Mouse (Mus musculus) adrenal gland, postnatal 25 days (tissue): Measurements from ENCODE around the gene Spa17. TPM values are rescaled to one million over a fixed set of nuclear protein-coding genes. Genes with fewer than 3 reads are reported as not detected.

Experiments used
- DNase-seq: peaks from one replicate; pipeline ENCODE4 v3.0.0; 2021; ENCODE audit warnings: mixed read lengths
- total RNA-seq: library from RNA; stranded (reverse); gene quantifications from 2 replicates; pipeline ENCODE4 v1.2.3, GENCODE M21; 2021

Gene Spa17
- total RNA-seq, 1 experiment from 2014 or later: 4.2 TPM

- no peak for DNase-seq
These were observed 3.2 kb upstream of the Spa17 start for GRCm38 (mm10) chr9:37616770-37617169.

- DNase-seq: no peak
These were observed 1.7 kb upstream of the Spa17 start for GRCm38 (mm10) chr9:37615220-37615619.

- DNase-seq: no peak
These were observed 794 bp upstream of the Spa17 start for GRCm38 (mm10) chr9:37614316-37614715.

- DNase-seq: no peak
These were observed 374 bp upstream of the Spa17 start for GRCm38 (mm10) chr9:37613911-37614280.

GRCm38 (mm10) chr9:37609558-37609957 lies 4.0 kb downstream of the Spa17 start:
- no peak for DNase-seq

- DNase-seq: no peak
These were observed 8.4 kb downstream of the Spa17 start for GRCm38 (mm10) chr9:37605089-37605488.

- DNase-seq: no peak
These were observed 12.8 kb downstream of the Spa17 start for GRCm38 (mm10) chr9:37600538-37601205.

- DNase-seq: no peak
These were observed 14.9 kb downstream of the Spa17 start for GRCm38 (mm10) chr9:37598637-37599036.

- DNase-seq: no peak
These were observed 18.0 kb downstream of the Spa17 start for GRCm38 (mm10) chr9:37595570-37595969.

- no peak for DNase-seq
These were observed 19.8 kb downstream of the Spa17 start for GRCm38 (mm10) chr9:37593690-37594089.

GRCm38 (mm10) chr9:37592633-37593032 lies 20.9 kb downstream of the Spa17 start:
- no peak for DNase-seq

GRCm38 (mm10) chr9:37592025-37592424 lies 21.5 kb downstream of the Spa17 start:
- no peak for DNase-seq

GRCm38 (mm10) chr9:37590381-37590780 lies 23.1 kb downstream of the Spa17 start:
- no peak for DNase-seq

- no peak for DNase-seq
These were observed 26.8 kb downstream of the Spa17 start for GRCm38 (mm10) chr9:37586718-37587117.

- no peak for DNase-seq
These were observed 29.9 kb downstream of the Spa17 start for GRCm38 (mm10) chr9:37583594-37583993.

GRCm38 (mm10) chr9:37576436-37576930 lies 37.0 kb downstream of the Spa17 start:
- peak; percentile 24 for DNase-seq

GRCm38 (mm10) chr9:37572204-37572876 lies 41.2 kb downstream of the Spa17 start:
- DNase-seq: no peak

GRCm38 (mm10) chr9:37569231-37569835 lies 44.2 kb downstream of the Spa17 start:
- no peak for DNase-seq

- no peak for DNase-seq
These were observed 44.8 kb downstream of the Spa17 start for GRCm38 (mm10) chr9:37568605-37569214.

- peak; percentile 17 for DNase-seq
These were observed 45.5 kb downstream of the Spa17 start for GRCm38 (mm10) chr9:37567892-37568604.

- DNase-seq: no peak
These were observed 46.1 kb downstream of the Spa17 start for GRCm38 (mm10) chr9:37567454-37567853.

GRCm38 (mm10) chr9:37567019-37567418 lies 46.5 kb downstream of the Spa17 start:
- DNase-seq: no peak
